28 mouse cellular contexts compared by ENCODE assay signal in the genomic region with DNA sequence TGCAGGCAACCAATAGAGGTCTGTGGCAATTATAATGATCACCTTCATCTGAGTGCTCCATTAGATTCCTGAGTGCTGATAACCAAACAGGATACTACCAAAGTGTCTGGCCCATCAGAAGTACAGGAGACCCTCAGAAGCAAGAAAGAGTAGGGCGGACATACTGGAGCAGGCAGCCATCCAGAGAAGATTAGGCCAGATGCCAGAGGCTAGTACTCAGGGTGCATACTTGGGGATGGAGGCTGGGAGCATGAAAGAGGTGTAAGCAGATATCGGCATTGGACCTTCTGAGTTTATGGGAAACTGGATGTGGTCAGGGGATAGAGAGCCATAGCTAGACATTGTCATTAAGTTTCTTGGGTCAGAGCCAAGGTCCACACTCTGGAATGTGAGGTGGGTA.
"Had no signal": no experiment of that assay in that cellular context is flagged by ENCODE, and none has a peak within 500 bp of the region (broad histone marks: within the 10 kb centered on the region; RNA-seq: fewer than 3 reads in every experiment).

No protein-coding gene starts in this region.

- DNase-seq: gastrocnemius, adult 2 months; gastrocnemius, postnatal 10 days; gastrocnemius, postnatal 25 days; heart, adult 18-20 months; heart, postnatal 10 days; heart, postnatal 4 days; kidney, adult 18-20 months; kidney, adult 8-10 months; kidney, postnatal 10 days; kidney, postnatal 25 days; kidney, postnatal 4 days; liver; liver, embryonic 13.5 days had no signal

- H3K4me3 ChIP-seq: gastrocnemius, adult 2 months; heart, embryonic 13.5 days; heart, embryonic 15.5 days; hindbrain, embryonic 10.5 days; hindbrain, embryonic 12.5 days; intestine, embryonic 15.5 days; layer of hippocampus, adult 2 months; left cerebral cortex, adult 2 months; limb, embryonic 13.5 days; liver, embryonic 13.5 days; liver, embryonic 15.5 days had no signal

- ATAC-seq: hindbrain, embryonic 16.5 days; inflammation-experienced regulatory T-cells, adult 6 months; intestine, embryonic 15.5 days; intestine, postnatal 0 days had no signal

- H3K4me1 ChIP-seq: heart, embryonic 15.5 days; hindbrain, embryonic 10.5 days; hindbrain, embryonic 12.5 days; intestine, embryonic 15.5 days; limb, embryonic 13.5 days; liver, embryonic 13.5 days; liver, embryonic 15.5 days had no signal

- H3K27ac ChIP-seq: gastrocnemius, adult 2 months; heart, embryonic 13.5 days; heart, embryonic 15.5 days; hindbrain, embryonic 10.5 days; hindbrain, embryonic 12.5 days; hindbrain, embryonic 14.5 days; intestine, embryonic 15.5 days; layer of hippocampus, adult 2 months; left cerebral cortex, adult 2 months; limb, embryonic 13.5 days; liver, embryonic 13.5 days; liver, embryonic 15.5 days had no signal

- H3K9me3 ChIP-seq: heart, embryonic 13.5 days; heart, embryonic 15.5 days; hindbrain, embryonic 10.5 days; hindbrain, embryonic 12.5 days; intestine, embryonic 15.5 days; limb, embryonic 13.5 days; liver, embryonic 13.5 days; liver, embryonic 15.5 days had no signal

- H3K9ac ChIP-seq: heart, embryonic 13.5 days; heart, embryonic 15.5 days; hindbrain, embryonic 12.5 days; hindbrain, embryonic 14.5 days; intestine, embryonic 15.5 days; limb, embryonic 13.5 days; liver, embryonic 13.5 days; liver, embryonic 15.5 days had no signal

- H3K4me2 ChIP-seq: heart, embryonic 11.5 days; heart, embryonic 13.5 days; heart, embryonic 15.5 days; hindbrain, embryonic 12.5 days; hindbrain, embryonic 14.5 days; intestine, embryonic 15.5 days; limb, embryonic 13.5 days; liver, embryonic 11.5 days; liver, embryonic 13.5 days; liver, embryonic 15.5 days had no signal

- H3K27me3 ChIP-seq: heart, embryonic 13.5 days; heart, embryonic 15.5 days; hindbrain, embryonic 12.5 days; intestine, embryonic 15.5 days; limb, embryonic 13.5 days; liver, embryonic 13.5 days; liver, embryonic 15.5 days had no signal
